Mouse (Mus musculus) inflammation-experienced regulatory T-cells (primary cell): ENCODE data around the gene Slco6d1. TPM values are rescaled to one million over a fixed set of nuclear protein-coding genes. Genes with fewer than 3 reads are reported as not detected.

Experiments used
- polyA plus RNA-seq, 2 experiments: library from polyadenylated mRNA; unstranded; fragments of 100-300 nt; shearing (Covaris generic); gene quantifications; one replicate each; pipeline ENCODE4 v1.2.1; 2017

The Slco6d1 gene
- 1 to 10 TPM in 1 of 2 experiments, not detected in 1; 1.1 TPM for polyA plus RNA-seq

DNA sequence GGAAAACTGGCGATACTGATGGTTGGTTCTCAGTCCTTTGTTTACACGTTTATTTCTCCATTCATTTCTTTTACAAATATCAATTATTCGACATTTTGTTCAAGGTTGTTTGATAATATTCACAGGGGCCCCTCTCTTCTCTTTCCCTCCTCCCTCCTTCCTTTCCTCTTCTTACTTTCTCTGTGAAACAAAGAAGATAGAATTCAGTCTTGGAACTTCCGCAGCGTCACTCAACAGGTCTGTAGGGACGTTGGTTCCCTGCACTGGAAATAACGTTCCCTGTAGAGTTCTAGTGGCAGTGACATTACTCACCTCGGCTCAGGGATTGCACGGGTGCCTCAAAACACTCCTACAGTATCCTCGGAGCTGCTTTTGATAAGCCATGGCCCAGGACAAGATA, at the start of gene Slco6d1:
Slco6d1 (plus strand) TSS at position 301 of the 400 bp plus-strand sequence.

